Mouse (Mus musculus) cerebellum, postnatal 10 days (tissue): Measurements from ENCODE around the gene Bicc1.

ENCODE experiments used
- DNase-seq, 2 experiments: peaks; one replicate each; pipeline ENCODE4 v3.0.0; 2021; ENCODE audit warnings: mixed read lengths in 2 of 2

The Bicc1 gene

DNA sequence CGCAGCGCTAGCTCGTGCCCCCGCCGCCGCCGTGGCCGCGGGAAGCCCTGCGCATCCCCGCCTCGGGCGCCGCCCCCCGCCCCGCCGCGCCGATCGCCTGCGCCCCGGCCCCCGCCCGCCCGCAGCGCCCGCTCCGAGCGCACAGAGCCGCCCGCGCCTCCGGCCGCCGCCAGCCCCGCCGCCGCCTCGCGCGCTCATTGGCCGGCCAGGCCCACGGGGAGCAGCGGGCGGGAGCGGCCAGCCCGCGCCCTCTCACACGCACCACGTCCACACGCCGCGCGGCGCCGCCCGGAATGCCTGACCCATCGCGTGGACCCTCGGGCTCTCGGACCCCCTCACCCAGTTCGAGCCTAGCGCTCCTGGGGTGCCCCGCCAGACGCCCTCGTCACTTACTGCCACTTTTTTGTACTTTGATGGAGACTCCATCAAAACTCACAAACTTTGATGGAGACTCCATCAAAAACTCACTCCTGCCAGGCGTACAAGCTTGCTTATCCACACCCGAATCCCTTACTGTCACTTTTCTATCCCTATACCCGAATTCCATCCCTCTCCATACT is at the start of gene Bicc1:
Bicc1 (minus strand) TSS at position 25 of the 560 bp plus-strand sequence.
- peak; percentile 46 to 66 for DNase-seq

- peak; percentile 76 to 78 for DNase-seq
These were observed 42.0 kb upstream of the Bicc1 start for GRCm38 (mm10) chr10:71201512-71201911.

- no peak for DNase-seq
These were observed 41.5 kb upstream of the Bicc1 start for GRCm38 (mm10) chr10:71200964-71201363.

DNA sequence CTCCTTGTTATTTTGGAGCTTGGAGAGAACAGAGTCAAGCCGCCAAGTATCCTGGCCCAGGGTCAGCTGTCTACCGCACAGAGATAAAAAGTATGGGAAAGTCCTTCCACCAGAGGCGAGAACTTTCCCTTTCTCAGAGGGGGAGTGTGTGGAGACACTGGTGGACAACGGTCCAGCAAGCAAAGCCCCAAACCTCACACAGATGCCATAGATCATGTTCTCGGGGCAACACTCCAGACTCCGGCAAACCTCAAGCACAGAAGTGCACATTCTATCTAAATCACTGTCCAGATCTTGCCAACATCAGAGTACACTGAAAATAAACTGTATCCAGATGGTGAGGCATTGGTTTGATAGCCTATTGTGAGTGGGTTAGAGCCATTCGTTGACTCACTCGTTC is 39.2 kb upstream of the Bicc1 start:
- no peak for DNase-seq

DNA sequence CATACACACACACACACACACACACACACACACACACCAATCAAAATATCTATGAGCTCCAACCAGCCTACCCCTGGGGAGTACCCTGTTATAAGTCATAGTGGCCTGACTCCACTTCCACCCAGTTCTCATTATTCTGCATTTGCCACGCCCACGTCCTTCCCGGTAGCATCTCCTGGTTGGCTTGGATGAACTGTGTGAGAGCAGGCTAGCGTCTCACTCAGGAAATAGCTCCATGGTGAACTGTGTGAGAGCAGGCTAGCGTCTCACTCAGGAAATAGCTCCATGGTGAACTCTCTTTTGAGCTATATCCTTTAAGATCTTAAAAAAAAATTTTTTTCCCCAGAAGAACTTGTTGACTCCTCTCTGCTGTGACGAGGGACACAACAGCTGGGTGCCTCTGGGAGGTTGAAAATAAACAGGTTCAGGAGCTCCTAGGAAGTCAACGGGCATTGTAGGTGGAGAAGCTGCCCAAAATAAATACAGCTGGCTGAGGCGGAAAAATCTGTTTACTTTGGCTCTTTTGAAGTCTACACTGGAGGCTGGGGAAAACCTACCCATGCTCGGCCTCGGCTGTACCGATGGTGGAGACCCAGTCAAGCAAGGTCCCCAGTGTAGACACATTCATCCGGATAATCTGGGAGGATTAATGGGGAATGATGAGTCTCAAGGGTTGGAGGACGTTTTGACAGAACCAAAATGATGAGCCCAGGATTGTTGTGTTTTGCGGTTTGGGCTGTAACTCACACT is 37.7 kb upstream of the Bicc1 start:
- no peak for DNase-seq

GRCm38 (mm10) chr10:71195501-71195900 is 36.0 kb upstream of the Bicc1 start:
- DNase-seq = no peak

DNA sequence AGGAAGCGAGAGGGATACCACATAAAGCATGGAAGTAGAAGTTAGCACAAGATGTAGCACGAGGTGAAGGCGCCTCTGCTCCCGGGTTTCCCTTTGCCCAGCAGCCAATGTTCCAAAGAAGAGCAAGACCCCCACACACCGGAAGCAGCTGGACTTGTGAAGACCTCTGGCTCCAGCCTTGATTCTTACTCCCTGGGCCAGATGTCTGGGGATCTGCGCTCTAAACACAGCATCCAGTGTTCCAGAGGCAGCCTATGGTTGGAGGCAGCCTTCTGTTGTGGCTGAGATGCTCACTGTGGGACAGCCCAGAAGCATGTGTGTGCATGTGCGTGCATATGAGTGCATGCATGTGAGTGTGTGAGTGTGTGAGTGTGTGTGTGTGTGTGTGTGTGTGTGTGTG is 35.2 kb upstream of the Bicc1 start:
- no peak for DNase-seq

- DNase-seq = no peak
These were observed 33.8 kb upstream of the Bicc1 start for GRCm38 (mm10) chr10:71193319-71193718.

DNA sequence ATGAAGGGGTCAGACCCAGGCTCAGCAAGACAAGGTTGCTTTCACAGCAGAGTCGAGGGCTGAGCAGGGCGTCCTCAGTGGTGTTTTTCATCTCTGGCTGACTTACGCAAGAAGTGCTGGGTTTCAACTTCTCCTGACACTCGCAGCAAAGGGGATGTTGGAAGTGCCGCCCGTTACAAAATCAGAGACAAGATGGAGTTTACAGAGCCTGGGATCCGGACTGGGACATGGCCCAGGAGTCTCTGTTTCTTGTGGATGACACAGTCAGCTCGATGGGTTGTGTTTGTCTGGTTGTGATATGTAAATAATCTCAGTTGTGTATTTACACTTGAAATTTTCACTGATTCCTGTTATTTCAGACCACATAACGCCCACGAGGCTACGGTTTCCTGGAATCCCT is 33.4 kb upstream of the Bicc1 start:
- DNase-seq = no peak

GRCm38 (mm10) chr10:71188681-71189080 is 29.2 kb upstream of the Bicc1 start:
- DNase-seq = no peak

DNA sequence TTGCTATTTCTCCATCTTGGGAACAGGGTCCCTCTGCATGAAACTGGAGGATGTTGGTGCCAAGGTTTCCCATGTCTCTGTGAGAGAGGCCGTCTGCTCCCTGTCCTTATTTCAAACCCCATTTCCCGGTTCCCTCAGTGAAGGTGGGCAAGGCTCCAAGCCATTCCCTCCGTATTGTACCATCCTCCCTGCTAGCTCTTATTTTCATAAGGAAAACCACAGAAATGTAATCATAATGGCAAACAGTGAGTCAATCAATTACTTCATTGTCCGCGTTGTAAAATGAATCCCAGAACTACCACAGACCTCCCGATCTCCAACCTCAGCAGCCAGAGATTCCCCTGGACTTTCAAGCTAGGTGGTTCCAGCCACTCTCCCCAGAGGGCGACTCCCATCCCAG is 25.6 kb upstream of the Bicc1 start:
- DNase-seq = peak in 1 of 2 experiments; percentile 33

DNA sequence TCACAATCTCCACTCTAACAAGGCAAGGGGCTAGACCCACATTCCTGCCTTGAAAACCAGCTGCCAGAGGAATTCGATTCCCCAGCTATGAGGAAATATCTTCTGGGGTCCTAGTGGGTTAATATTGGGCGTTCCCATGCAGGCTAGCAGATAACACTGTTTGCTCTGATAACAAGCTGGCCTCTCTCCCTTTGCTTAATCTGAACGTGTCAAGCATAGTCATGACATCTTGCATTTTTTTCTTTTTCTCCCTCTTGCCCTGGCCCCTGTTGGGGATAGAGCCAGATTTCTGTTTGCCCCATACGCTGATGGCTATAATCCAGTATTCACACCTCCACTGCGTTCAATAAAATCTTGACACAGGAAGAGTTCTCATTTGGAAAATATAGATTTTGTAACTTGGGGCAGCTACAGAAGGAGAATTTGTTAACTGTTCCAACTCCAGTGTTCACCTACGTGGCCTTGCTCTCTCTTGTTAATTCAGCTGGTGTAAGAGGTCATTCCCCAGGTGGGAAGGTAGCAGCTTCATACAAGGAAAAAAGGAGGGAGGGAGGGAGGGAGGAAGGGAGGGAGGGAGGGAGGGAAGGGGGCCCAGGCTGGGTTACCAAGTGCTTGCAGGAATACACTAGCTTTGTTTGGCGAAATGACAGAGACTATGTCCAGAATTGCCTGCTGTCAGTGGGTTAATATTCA is 24.0 kb upstream of the Bicc1 start:
- peak in 1 of 2 experiments; percentile 42 for DNase-seq

DNA sequence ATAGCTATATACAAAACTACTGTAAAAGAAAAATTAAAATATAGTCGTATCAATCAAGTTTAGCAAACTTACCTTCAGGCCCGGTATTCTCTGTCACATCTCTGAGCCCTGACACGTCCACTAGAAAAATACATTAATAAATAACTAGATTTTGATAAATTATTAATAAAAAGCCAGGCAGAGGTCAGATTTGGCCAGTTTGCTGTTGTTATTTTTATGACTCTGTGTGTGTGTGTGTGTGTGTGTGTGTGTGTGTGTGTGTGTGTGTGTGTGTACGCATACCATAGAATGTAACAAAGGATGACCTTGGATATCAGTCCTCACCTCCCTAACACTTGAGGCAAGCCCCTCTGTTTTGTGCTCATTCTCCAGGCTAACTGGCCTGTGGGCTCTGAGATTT is 22.4 kb upstream of the Bicc1 start:
- no peak for DNase-seq

DNA sequence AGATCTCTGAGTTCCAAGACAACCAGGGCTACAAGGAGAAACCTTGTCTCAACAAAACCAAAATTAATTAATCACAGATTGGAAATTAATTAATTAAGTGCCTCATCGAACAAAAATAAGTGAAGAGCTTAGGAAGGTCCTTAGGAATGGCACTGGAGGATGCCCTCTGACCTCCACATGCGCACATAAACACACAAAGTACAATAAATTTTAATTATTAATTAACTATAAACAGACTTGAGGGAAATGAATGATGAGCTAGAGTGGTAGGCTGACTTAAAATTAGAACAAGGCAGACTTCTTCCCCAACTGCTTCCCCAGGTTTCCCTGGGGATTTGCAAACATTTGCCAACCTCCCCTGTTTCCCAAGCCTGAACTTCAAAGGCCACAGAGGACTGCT is 21.6 kb upstream of the Bicc1 start:
- no peak for DNase-seq

DNA sequence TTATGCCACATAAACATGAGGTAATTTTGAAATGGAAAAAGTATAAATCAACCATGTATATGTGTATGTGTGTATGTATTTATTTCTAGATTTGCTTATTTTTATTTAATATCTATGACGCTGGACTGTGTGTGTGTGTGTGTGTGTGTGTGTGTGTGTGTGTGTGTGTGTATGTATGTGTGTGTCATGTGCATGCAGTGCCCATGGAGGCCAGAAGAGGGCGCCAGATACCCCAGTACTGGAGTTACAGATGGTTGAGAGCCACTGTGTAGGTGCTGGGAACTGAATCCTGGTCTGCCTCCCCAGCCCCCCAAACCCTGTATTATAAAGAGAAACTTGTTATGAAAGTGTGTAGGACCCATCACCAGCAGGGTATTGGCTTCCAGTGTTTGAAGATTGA is 20.6 kb upstream of the Bicc1 start:
- DNase-seq = no peak

- no peak for DNase-seq
These were observed 17.7 kb upstream of the Bicc1 start for GRCm38 (mm10) chr10:71177201-71177600.

GRCm38 (mm10) chr10:71176341-71176740 is 16.8 kb upstream of the Bicc1 start:
- DNase-seq = no peak

DNA sequence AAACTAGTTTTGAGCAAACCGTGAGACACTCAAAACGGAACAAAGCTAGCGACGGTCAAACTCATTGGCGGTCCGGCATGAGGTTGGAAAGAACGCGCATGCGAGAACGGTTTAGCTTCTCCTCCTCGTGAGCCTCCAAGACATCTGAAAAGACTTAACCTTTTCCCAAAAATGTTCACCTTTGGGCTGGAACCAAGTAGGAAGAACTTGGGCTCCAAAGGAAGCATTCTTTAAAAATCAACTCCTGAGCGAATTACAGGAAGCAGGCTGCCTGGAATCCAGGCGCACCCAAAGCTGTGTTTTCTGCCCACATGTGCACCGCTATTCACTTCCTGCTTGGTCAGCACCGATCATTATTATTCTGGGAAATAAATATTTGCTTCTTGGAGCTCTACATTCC is 15.8 kb upstream of the Bicc1 start:
- no peak for DNase-seq

GRCm38 (mm10) chr10:71171414-71171813 is 11.9 kb upstream of the Bicc1 start:
- no peak for DNase-seq

DNA sequence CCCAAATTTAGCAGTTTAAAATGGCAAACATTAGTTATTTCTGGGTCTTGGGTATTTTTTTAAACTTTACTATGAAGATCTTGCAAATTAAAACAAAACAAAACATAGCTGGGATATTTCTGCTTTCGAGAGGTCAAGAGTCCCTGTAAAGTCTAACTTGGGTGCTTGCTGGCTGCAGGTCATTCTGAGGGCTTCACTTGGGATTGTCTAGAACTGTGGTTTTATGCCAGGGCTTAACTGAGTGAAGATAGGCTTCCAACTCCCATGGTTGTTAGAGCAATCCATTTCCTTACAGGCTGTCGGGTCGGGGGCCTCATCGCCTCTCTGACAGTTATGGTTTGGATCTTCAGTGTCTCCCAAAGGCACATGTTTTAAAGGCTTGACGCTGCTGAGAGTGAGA is 11.3 kb upstream of the Bicc1 start:
- DNase-seq = no peak

- DNase-seq = no peak
These were observed 10.3 kb upstream of the Bicc1 start for GRCm38 (mm10) chr10:71169811-71170210.

GRCm38 (mm10) chr10:71169171-71169570 is 9.7 kb upstream of the Bicc1 start:
- DNase-seq = no peak

DNA sequence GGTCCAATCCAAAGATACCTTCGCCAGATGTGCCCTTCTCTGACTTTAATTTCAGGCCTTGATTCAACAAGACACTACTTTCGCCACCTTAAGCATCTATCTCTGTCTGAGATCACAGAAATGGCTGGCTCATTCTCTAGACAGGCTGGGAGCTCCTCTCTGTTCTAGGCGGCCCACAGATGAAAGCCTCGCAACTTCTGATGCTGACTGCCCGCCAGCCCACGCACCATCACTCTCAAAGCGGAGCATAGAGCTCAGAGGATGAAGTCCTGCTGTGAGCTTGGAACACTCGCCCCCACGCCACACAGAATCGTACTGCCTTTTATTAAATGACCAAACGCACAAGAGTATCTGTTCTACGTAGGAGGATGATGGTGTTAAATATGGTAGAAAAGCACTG is 949 bp upstream of the Bicc1 start:
- DNase-seq = no peak
